Mouse (Mus musculus) activated CD4-positive, CD25-positive, alpha-beta regulatory T cell, adult 9 weeks (primary cell): ENCODE measurements around the gene 4933427I04Rik. TPM values are rescaled to one million over a fixed set of nuclear protein-coding genes. Genes with fewer than 3 reads are reported as not detected.

Source experiments
- polyA plus RNA-seq: library from polyadenylated mRNA; unstranded; fragments of 100-300 nt; shearing (Covaris generic); gene quantifications from one replicate; pipeline ENCODE4 v1.2.1, GENCODE M21; 2017

Gene 4933427I04Rik
- not detected for polyA plus RNA-seq

DNA sequence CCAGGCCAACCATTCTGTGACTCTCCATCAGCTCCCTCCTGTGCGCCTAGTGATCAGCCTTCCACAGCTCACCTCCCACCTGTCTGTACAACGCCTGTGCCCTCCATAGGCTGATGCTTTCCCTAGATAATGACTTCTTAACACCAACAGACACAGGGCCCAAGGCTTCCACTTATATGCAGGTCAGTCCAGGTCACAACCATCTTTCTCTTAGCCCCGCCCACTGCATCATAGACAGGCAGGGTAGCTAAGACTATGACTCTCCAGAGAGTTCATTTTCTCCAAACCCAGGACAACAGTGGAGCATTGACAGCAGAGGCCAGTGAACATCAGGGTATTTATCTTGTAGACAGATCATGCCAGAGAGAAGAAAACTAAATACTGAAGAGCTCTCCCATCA lies at the start of gene 4933427I04Rik:
TSS of gene 4933427I04Rik (plus strand) at position 301 of the 400 bp plus-strand sequence.

DNA sequence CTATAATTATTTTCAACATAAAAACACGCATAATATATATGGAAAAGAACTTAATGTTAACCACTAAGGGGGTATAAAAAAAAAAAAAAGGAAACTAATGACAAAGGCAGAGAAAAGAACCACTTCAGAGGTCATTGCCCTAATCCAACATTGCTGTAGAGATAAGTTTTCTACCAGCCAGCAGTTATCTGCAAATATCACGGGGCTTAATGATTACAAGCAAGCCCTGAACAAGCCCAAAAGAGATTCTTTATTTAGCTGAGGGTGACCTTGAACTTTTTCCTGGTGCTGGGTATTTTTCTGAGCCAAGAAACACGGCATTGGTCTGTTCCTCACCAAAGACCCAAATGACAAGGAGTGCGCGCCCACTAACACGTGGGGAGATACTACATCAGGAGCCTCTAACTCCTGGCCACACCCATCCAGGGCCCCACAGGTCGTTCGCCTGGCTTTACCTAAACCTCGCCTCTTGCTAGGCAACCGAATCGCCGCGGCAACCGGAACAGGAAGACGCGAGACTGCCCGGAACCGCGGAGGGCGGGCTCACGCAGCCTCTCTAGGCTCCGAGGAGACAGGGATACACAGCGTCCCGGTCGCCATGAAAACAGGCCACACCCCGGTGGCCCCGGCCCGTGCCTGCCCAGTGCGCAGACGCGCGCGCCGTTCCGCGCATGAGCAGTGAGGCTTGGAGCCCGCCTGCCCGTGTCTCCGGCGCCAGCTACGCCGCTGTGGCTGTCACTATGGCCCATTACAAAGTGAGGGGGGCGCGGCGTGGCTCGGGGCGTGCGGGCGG lies 45.0 kb downstream of the 4933427I04Rik start, which contains the start of gene Mycbp:
TSS of gene Mycbp (plus strand) at position 500 of the 793 bp plus-strand sequence.

Other genes starting within 250 kb of the 4933427I04Rik start
- 184 TPM for gene Macf1, start 175.3 kb upstream of the 4933427I04Rik start, polyA plus RNA-seq
- 161 TPM for gene Ndufs5, start 141.5 kb upstream of the 4933427I04Rik start, polyA plus RNA-seq
- gene Akirin1, start 109.3 kb upstream of the 4933427I04Rik start, polyA plus RNA-seq, result 18.9 TPM
- gene Rhbdl2, start 71.8 kb upstream of the 4933427I04Rik start, polyA plus RNA-seq, result 0.35 TPM
- 13.1 TPM for gene Mycbp, start 45.2 kb downstream of the 4933427I04Rik start, polyA plus RNA-seq
- 17.1 TPM for gene Rragc, start 57.8 kb downstream of the 4933427I04Rik start, polyA plus RNA-seq
- gene 4930535I16Rik, start 58.3 kb downstream of the 4933427I04Rik start, polyA plus RNA-seq, result not detected